Mouse (Mus musculus): ENCODE measurements around the gene Tlr4. TPM values are rescaled to one million over a fixed set of nuclear protein-coding genes. Genes with fewer than 3 reads are reported as not detected.

Tlr4 gene
- 0.74 and 1.2 TPM in 2 replicates for polyA plus RNA-seq (2016; fragmentation: Nextera tagmentation; extraction: Ambion mirVana)

GRCm38 (mm10) chr4:66827463-66828162 is at the start of gene Tlr4:
Gene Tlr4, plus strand, starts transcription at chr4:66827584.
- no peak within 1 kb of the TSS for H3K27ac ChIP-seq
- WGBS: 73% methylated on average over 11 of the region's 11 CpGs

GRCm38 (mm10) chr4:66794283-66794682 is 33.1 kb upstream of the Tlr4 start:
- Histone ChIP-seq H3K27me3 (no peaks in the 10 kb centered on the region), H3K4me2 (no peak overlapping the region), H3K4me1 (no peaks in the 10 kb centered on the region), H3K36me3 (replicated peaks) (no peaks in the 10 kb centered on the region), H3K27ac (no peak overlapping the region), H3K9ac (no peak overlapping the region), H3K4me3 (replicated peaks) (no peak overlapping the region), H3K9me3 (no peaks in the 10 kb centered on the region)
- 87% methylated on average over 2 of the region's 2 CpGs for WGBS
- ATAC-seq (ENCODE audit: low FRiP score): no peak

More at GRCm38 (mm10) chr4:66827463-66828162, at the start of gene Tlr4:
- no peaks in the 10 kb centered on the region for H3K4me1 ChIP-seq
- H3K27me3 ChIP-seq: no peaks in the 10 kb centered on the region
- H3K9me3 ChIP-seq: no peaks in the 10 kb centered on the region
- H3K4me3 ChIP-seq (replicated peaks): no peak within 1 kb of the TSS
- no peak within 1 kb of the TSS for H3K4me2 ChIP-seq
- no peaks in the 10 kb centered on the region for H3K36me3 ChIP-seq (replicated peaks)
- ATAC-seq (ENCODE audit: low FRiP score): no peak
- H3K9ac ChIP-seq: no peak within 1 kb of the TSS

DNA sequence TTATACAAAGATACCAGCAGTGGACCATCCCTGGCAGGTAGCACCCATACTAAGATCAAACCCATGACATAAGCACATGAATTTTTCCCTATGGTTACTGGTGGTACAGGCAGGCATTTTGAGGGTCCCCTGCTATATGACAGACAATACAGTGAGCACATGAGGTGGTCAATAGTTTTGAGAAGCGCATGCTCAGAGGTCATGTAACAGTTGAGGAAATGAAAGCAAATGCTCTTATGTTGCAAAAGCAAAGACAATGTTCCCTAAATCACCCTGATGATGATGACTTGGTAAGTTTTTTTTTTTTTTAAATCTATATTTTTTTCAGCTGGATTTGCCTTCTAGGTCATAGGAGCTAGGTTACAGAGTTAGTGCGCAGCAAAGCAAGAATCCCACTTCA is 30.7 kb upstream of the Tlr4 start:
- Histone ChIP-seq H3K27me3 (no peaks in the 10 kb centered on the region), H3K27ac (no peak overlapping the region), H3K4me2 (no peak overlapping the region), H3K4me1 (no peaks in the 10 kb centered on the region), H3K4me3 (replicated peaks) (no peak overlapping the region), H3K9ac (no peak overlapping the region), H3K9me3 (no peaks in the 10 kb centered on the region), H3K36me3 (replicated peaks) (no peaks in the 10 kb centered on the region)
- WGBS: 97% methylated on average over 2 of the region's 2 CpGs
- no peak for ATAC-seq (ENCODE audit: low FRiP score)

DNA sequence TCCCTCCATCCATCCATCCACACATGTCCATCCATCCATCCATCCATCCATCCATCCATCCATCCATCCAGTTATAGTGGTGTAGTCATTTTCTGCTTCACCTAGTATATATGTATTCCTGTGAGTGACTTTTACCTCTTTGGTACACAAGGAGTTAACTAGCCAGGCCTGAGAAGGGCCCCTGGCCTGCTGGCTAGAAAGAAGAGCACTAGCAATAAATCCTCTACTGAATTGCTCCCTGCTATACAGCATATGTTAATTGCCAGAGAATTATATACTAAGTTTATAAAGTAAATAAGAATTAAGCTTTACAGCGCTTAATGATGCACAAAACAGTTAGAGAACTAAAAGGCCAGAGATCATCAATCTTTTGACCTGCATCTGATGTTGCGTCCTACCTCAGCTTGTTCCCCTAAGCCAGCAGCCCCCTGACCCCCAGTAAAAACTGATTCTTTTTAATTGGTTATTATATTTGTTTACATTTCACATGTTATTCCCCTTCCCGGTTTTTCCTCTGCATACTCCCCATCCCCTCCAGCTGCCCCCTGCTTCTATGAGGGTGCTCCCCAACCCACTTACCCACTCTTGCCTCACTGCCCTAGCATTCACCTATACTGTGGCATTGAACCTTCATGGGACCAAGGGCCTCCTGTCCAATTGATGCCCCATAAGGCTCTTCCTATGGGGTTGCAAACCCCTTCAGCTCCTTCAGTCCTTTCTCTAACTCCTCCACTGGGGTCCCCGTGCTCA is 22.7 kb upstream of the Tlr4 start:
- Histone ChIP-seq H3K9ac (no peak overlapping the region), H3K27me3 (no peaks in the 10 kb centered on the region), H3K4me2 (no peak overlapping the region), H3K4me3 (replicated peaks) (no peak overlapping the region), H3K36me3 (replicated peaks) (no peaks in the 10 kb centered on the region), H3K27ac (no peak overlapping the region), H3K4me1 (no peaks in the 10 kb centered on the region), H3K9me3 (no peaks in the 10 kb centered on the region)
- no peak for ATAC-seq (ENCODE audit: low FRiP score)
- WGBS: 79% methylated on average over 4 of the region's 4 CpGs

DNA sequence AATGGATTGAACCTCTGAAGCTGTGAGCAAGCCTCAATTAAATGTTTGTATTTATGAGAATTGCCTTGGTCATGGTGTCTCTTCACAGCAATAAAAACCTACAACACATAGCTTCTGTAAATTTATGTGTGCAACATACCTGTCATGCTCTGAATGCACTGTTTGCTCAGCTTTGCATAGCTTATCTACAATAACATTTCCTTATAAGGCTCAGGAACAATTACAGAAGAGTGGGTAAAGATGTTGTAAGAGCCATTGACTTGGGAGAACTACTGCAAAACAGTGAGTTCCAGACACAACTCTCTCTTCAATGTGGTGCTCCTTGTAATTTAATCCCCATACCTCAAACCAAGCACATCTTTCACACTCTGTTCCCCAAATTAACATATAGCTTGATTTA is 21.6 kb upstream of the Tlr4 start:
- Histone ChIP-seq H3K4me2 (no peak overlapping the region), H3K9me3 (no peaks in the 10 kb centered on the region), H3K27ac (no peak overlapping the region), H3K4me3 (replicated peaks) (no peak overlapping the region), H3K9ac (no peak overlapping the region), H3K4me1 (no peaks in the 10 kb centered on the region), H3K27me3 (no peaks in the 10 kb centered on the region), H3K36me3 (replicated peaks) (no peaks in the 10 kb centered on the region)
- ATAC-seq (ENCODE audit: low FRiP score): no peak

GRCm38 (mm10) chr4:66816364-66817026 is 10.9 kb upstream of the Tlr4 start:
- Histone ChIP-seq H3K27me3 (no peaks in the 10 kb centered on the region), H3K36me3 (replicated peaks) (no peaks in the 10 kb centered on the region), H3K4me2 (no peak overlapping the region), H3K9ac (no peak overlapping the region), H3K4me1 (no peaks in the 10 kb centered on the region), H3K9me3 (no peaks in the 10 kb centered on the region), H3K4me3 (replicated peaks) (no peak overlapping the region), H3K27ac (no peak overlapping the region)
- no peak for ATAC-seq (ENCODE audit: low FRiP score)
- WGBS: 90% methylated on average over 3 of the region's 3 CpGs

GRCm38 (mm10) chr4:66821171-66821570 is 6.2 kb upstream of the Tlr4 start:
- no peaks in the 10 kb centered on the region for H3K27me3 ChIP-seq
- no peaks in the 10 kb centered on the region for H3K4me1 ChIP-seq
- H3K9me3 ChIP-seq: no peaks in the 10 kb centered on the region
- WGBS: 69% methylated on average over 2 of the region's 2 CpGs
- H3K36me3 ChIP-seq (replicated peaks): no peaks in the 10 kb centered on the region
- H3K4me3 ChIP-seq (replicated peaks): no peak overlapping the region
- no peak overlapping the region for H3K4me2 ChIP-seq
- H3K27ac ChIP-seq: no peak overlapping the region
- no peak for ATAC-seq (ENCODE audit: low FRiP score)
- H3K9ac ChIP-seq: no peak overlapping the region

DNA sequence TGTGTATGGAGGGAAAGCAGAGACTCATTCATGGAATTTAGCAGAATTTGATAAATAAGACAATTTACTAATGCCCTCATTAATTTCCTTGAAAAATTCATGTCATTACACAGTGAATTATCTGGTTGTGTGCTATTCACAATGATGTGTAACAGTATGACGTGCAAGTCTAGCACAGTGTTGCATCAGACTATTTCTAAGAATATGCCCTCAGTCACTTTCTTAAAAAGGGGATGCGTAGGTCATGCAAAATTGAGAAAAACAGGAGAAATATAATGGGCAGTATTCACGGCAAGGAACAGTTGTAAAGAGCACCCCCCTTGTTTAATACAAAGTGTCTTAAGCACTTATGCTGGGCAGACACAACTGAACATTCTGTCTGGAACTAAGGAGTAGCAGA is 5.6 kb upstream of the Tlr4 start:
- Histone ChIP-seq H3K27me3 (no peaks in the 10 kb centered on the region), H3K36me3 (replicated peaks) (no peaks in the 10 kb centered on the region), H3K4me1 (no peaks in the 10 kb centered on the region), H3K9me3 (no peaks in the 10 kb centered on the region), H3K9ac (no peak overlapping the region), H3K27ac (no peak overlapping the region), H3K4me2 (no peak overlapping the region), H3K4me3 (replicated peaks) (no peak overlapping the region)
- 71% methylated on average over 3 of the region's 3 CpGs for WGBS
- ATAC-seq (ENCODE audit: low FRiP score): no peak

DNA sequence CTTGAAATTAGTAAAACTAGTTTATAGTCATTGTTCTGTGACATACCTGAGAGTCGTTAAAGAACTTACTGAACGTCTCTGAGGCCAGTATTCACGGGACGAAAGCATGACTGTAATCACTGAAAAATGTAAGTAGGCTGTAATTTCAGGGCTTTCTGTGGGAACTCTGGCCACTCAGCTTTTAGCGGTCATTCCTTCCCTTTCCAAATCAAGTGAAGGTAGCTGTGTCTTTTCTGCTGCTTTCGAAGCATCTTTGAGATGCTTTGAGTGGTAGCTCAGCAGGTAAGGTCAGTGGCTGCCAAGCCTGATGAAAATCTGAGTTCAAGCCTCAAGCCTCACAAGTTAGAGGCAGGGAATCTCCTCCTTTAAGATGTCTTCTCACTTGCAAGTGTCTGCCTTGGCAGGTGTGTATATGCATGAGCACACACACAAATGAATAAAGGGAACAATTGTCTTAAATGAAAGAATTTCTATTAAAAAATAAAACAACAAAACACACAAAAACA is 832 bp downstream of the Tlr4 start:
- no peak for ATAC-seq (ENCODE audit: low FRiP score)
- no peak overlapping the region for H3K4me3 ChIP-seq (replicated peaks)
- H3K9me3 ChIP-seq: no peaks in the 10 kb centered on the region
- H3K27ac ChIP-seq: no peak overlapping the region
- WGBS: 67% methylated on average over 6 of the region's 6 CpGs
- H3K27me3 ChIP-seq: no peaks in the 10 kb centered on the region
- H3K9ac ChIP-seq: no peak overlapping the region
- H3K36me3 ChIP-seq (replicated peaks): no peaks in the 10 kb centered on the region
- no peak overlapping the region for H3K4me2 ChIP-seq
- H3K4me1 ChIP-seq: no peaks in the 10 kb centered on the region

- H3K4me1 ChIP-seq: no peaks in the 10 kb centered on the region
- no peak overlapping the region for H3K9ac ChIP-seq
- H3K9me3 ChIP-seq: no peaks in the 10 kb centered on the region
- WGBS: 24% methylated on average over 5 of the region's 5 CpGs
- no peaks in the 10 kb centered on the region for H3K27me3 ChIP-seq
- no peaks in the 10 kb centered on the region for H3K36me3 ChIP-seq (replicated peaks)
- no peak overlapping the region for H3K27ac ChIP-seq
- no peak overlapping the region for H3K4me2 ChIP-seq
- no peak for ATAC-seq (ENCODE audit: low FRiP score)
- H3K4me3 ChIP-seq (replicated peaks): no peak overlapping the region
Measured at GRCm38 (mm10) chr4:66828686-66829085, 1.3 kb downstream of the Tlr4 start.

DNA sequence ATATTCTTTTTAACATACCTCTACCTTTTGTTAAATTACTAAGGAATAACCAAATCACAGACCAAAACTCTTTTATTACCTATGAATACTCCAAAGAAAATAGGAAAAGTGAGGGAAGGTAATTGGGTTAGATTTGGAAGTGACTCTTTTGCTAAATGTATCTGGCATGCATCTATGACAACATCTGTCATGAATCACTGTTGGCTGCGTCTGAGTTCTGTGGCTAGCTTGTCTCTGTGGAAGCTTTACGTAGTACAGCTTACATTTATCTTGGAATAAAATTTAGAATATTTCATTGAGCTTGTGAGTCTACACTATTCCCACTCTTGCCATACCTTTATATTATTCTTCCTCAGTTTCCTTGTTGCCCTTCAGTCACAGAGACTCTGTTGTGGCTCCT is 10.7 kb downstream of the Tlr4 start:
- no peak overlapping the region for H3K27ac ChIP-seq
- ATAC-seq (ENCODE audit: low FRiP score): no peak
- H3K4me3 ChIP-seq (replicated peaks): no peak overlapping the region
- WGBS: 91% methylated on average over 2 of the region's 2 CpGs
- H3K4me1 ChIP-seq: no peaks in the 10 kb centered on the region
- no peak overlapping the region for H3K4me2 ChIP-seq
- H3K9me3 ChIP-seq: no peaks in the 10 kb centered on the region
- no peaks in the 10 kb centered on the region for H3K27me3 ChIP-seq
- H3K9ac ChIP-seq: no peak overlapping the region
- H3K36me3 ChIP-seq (replicated peaks): no peaks in the 10 kb centered on the region

GRCm38 (mm10) chr4:66843255-66843654 is 15.9 kb downstream of the Tlr4 start:
- no peaks in the 10 kb centered on the region for H3K4me1 ChIP-seq
- no peaks in the 10 kb centered on the region for H3K36me3 ChIP-seq (replicated peaks)
- H3K27me3 ChIP-seq: no peaks in the 10 kb centered on the region
- no peaks in the 10 kb centered on the region for H3K9me3 ChIP-seq
- no peak overlapping the region for H3K27ac ChIP-seq
- WGBS: 79% methylated on average over 1 of the region's 1 CpGs
- no peak for ATAC-seq (ENCODE audit: low FRiP score)
- H3K9ac ChIP-seq: no peak overlapping the region
- no peak overlapping the region for H3K4me3 ChIP-seq (replicated peaks)
- no peak overlapping the region for H3K4me2 ChIP-seq

Measured in forebrain, embryonic 12.5 days (tissue).